Mouse (Mus musculus) brown adipose tissue, adult 24 weeks (tissue): ENCODE measurements around the gene Slc9a3. TPM values are rescaled to one million over a fixed set of nuclear protein-coding genes. Genes with fewer than 3 reads are reported as not detected.

Source experiments
- H3K27ac ChIP-seq: fragments of 200-500 bp; replicated peaks from 2 replicates; pipeline ENCODE4 v1.5.1; 2012; ENCODE audit warnings: low read depth, mild to moderate bottlenecking, low read length
- H3K4me1 ChIP-seq: fragments of 200-500 bp; 2 replicates; pipeline ENCODE4 v1.6.1; 2012; ENCODE audit warnings: low read length, mixed read lengths; ENCODE audit not compliant: control insufficient read depth, insufficient read depth, insufficient read length
- H3K4me3 ChIP-seq: fragments of 200-500 bp; 2 replicates; pipeline ENCODE4 v1.5.1; 2012; ENCODE audit warnings: low read depth, mild to moderate bottlenecking, low read length, moderate library complexity; ENCODE audit not compliant: insufficient read depth
- polyA plus RNA-seq: library from polyadenylated mRNA; stranded (reverse); fragments of >200 nt; gene quantifications from 2 replicates; pipeline ENCODE4 v1.2.4, GENCODE M21; 2012; ENCODE audit not compliant: missing spikeins, insufficient read depth, insufficient read length

Gene Slc9a3
- polyA plus RNA-seq, 1 experiment: not detected

GRCm38 (mm10) chr13:74192613-74193012 lies 71.4 kb downstream of the Slc9a3 start:
- no peak overlapping the region for H3K4me3 ChIP-seq
- H3K27ac ChIP-seq: no peak overlapping the region
- no peaks in the 10 kb centered on the region for H3K4me1 ChIP-seq

GRCm38 (mm10) chr13:74196451-74196850 lies 75.2 kb downstream of the Slc9a3 start:
- H3K4me1 ChIP-seq: no peaks in the 10 kb centered on the region
- no peak overlapping the region for H3K27ac ChIP-seq
- H3K4me3 ChIP-seq: no peak overlapping the region

- Histone ChIP-seq H3K4me3 (peak within 1 kb of the TSS; percentile 98), H3K4me1 (peaks cover 7% of the 10 kb centered on the region; the same call in 1 of the 2 replicates), H3K27ac (peak within 1 kb of the TSS; percentile 99)
Observed at GRCm38 (mm10) chr13:74208317-74208985, 87.2 kb downstream of the Slc9a3 start, which contains the start of gene Exoc3. Exoc3 (minus strand) TSS chr13:74208732.

GRCm38 (mm10) chr13:74208986-74209345 lies 87.7 kb downstream of the Slc9a3 start:
- H3K4me1 ChIP-seq: peaks cover 7% of the 10 kb centered on the region; the same call in 1 of the 2 replicates

GRCm38 (mm10) chr13:74218441-74218840 lies 97.2 kb downstream of the Slc9a3 start:
- H3K4me3 ChIP-seq: no peak overlapping the region
- no peaks in the 10 kb centered on the region for H3K4me1 ChIP-seq
- H3K27ac ChIP-seq: no peak overlapping the region

More at GRCm38 (mm10) chr13:74208986-74209345, 87.7 kb downstream of the Slc9a3 start:
- peak overlapping the region; percentile 98 for H3K4me3 ChIP-seq
- peak overlapping the region; percentile 99 for H3K27ac ChIP-seq

Other genes with a start within 250 kb of the Slc9a3 start
- gene Trip13, start 183.7 kb upstream of the Slc9a3 start, polyA plus RNA-seq: 0.50 TPM in 1 of 2 replicates, not detected in the other
- gene Brd9, start 183.6 kb upstream of the Slc9a3 start, polyA plus RNA-seq: 15.4 and 16.2 TPM in 2 replicates
- gene Zdhhc11, start 157.6 kb upstream of the Slc9a3 start, polyA plus RNA-seq: not detected in 2 replicates
- 15.1 and 18.7 TPM in 2 replicates for gene Tppp, start 112.0 kb upstream of the Slc9a3 start, polyA plus RNA-seq
- gene Cep72, start 59.2 kb upstream of the Slc9a3 start, polyA plus RNA-seq: 1.8 and 1.9 TPM in 2 replicates
- 46.9 and 55.9 TPM in 2 replicates for gene Exoc3, start 87.3 kb downstream of the Slc9a3 start, polyA plus RNA-seq
- not detected in 2 replicates for gene Ahrr, start 170.9 kb downstream of the Slc9a3 start, polyA plus RNA-seq
- 98.6 and 99.7 TPM in 2 replicates for gene Pdcd6, start 196.1 kb downstream of the Slc9a3 start, polyA plus RNA-seq
- gene Sdha, start 228.8 kb downstream of the Slc9a3 start, polyA plus RNA-seq: 1,578 and 1,653 TPM in 2 replicates
- gene Ccdc127, start 228.9 kb downstream of the Slc9a3 start, polyA plus RNA-seq: 36.3 and 51.4 TPM in 2 replicates
- gene Lrrc14b, start 242.5 kb downstream of the Slc9a3 start, polyA plus RNA-seq: 2.3 and 3.4 TPM in 2 replicates